Mouse (Mus musculus): ENCODE data around the gene Foxp1. TPM values are rescaled to one million over a fixed set of nuclear protein-coding genes. Genes with fewer than 3 reads are reported as not detected.

The Foxp1 gene
- polyA plus RNA-seq, 1 experiment from 2014 or later = 77.5 TPM

DNA sequence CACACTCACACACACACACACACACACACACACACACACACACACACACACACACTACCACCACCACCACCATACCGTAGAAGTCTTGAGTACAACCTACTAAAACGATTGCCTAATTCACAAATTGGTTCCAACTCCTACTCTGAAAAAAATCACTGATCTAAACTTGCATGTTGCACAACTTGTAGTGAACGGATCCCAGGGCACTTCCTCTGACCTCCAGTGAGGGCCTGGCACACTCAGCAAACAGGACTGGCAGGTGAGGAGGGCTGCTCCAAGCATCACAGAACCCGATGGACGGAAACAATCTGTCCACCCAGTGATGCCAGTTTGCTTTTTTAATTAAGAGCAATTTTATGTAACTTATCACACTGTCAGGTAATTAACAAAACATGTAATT lies 269.7 kb downstream of the Foxp1 start:
- Histone ChIP-seq H3K27me3 (no peaks in the 10 kb centered on the region), H3K9me3 (replicated peaks) (no peaks in the 10 kb centered on the region), H3K27ac (replicated peaks) (no peak overlapping the region), H3K9ac (no peak overlapping the region), H3K36me3 (no peaks in the 10 kb centered on the region), H3K4me3 (replicated peaks) (no peak overlapping the region), H3K4me1 (no peaks in the 10 kb centered on the region), H3K4me2 (replicated peaks) (no peak overlapping the region)
- ATAC-seq (ENCODE audit: insufficient number of reproducible peaks, low FRiP score, low TSS enrichment, low read depth) = no peak
- WGBS = 56% methylated on average over 5 of the region's 5 CpGs

GRCm38 (mm10) chr6:99251924-99252323 lies 270.6 kb downstream of the Foxp1 start:
- WGBS = 71% methylated on average over 4 of the region's 4 CpGs
- H3K9ac ChIP-seq = no peak overlapping the region
- no peak overlapping the region for H3K4me3 ChIP-seq (replicated peaks)
- no peaks in the 10 kb centered on the region for H3K36me3 ChIP-seq
- no peak overlapping the region for H3K4me2 ChIP-seq (replicated peaks)
- no peaks in the 10 kb centered on the region for H3K9me3 ChIP-seq (replicated peaks)
- no peaks in the 10 kb centered on the region for H3K27me3 ChIP-seq
- ATAC-seq (ENCODE audit: insufficient number of reproducible peaks, low FRiP score, low TSS enrichment, low read depth) = no peak
- no peak overlapping the region for H3K27ac ChIP-seq (replicated peaks)
- H3K4me1 ChIP-seq = no peaks in the 10 kb centered on the region

DNA sequence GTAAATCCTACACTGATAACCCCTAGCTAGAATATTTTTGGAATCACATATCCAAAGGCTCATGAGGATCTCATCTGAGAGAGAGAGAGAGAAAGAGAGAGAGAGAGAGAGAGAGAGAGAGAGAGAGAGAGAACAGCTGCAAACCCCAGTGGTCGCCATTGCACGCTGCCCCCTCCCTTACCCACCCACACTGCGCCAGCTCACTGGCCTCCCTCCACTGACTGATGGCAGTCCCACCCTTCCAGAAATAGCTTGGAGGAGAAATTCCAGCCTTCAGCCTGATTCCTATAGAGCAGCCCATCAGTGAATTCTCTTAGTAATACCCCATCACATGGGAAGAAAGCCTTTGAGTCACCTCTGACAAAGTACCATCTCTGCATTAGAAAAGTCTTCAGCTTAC lies 271.3 kb downstream of the Foxp1 start:
- ATAC-seq (ENCODE audit: insufficient number of reproducible peaks, low FRiP score, low TSS enrichment, low read depth) = no peak
- no peaks in the 10 kb centered on the region for H3K27me3 ChIP-seq
- no peak overlapping the region for H3K9ac ChIP-seq
- H3K4me1 ChIP-seq = no peaks in the 10 kb centered on the region
- no peaks in the 10 kb centered on the region for H3K36me3 ChIP-seq
- whole genome bisulfite sequencing = 72% methylated on average over 3 of the region's 3 CpGs
- H3K27ac ChIP-seq (replicated peaks) = no peak overlapping the region
- no peaks in the 10 kb centered on the region for H3K9me3 ChIP-seq (replicated peaks)
- no peak overlapping the region for H3K4me2 ChIP-seq (replicated peaks)
- no peak overlapping the region for H3K4me3 ChIP-seq (replicated peaks)

DNA sequence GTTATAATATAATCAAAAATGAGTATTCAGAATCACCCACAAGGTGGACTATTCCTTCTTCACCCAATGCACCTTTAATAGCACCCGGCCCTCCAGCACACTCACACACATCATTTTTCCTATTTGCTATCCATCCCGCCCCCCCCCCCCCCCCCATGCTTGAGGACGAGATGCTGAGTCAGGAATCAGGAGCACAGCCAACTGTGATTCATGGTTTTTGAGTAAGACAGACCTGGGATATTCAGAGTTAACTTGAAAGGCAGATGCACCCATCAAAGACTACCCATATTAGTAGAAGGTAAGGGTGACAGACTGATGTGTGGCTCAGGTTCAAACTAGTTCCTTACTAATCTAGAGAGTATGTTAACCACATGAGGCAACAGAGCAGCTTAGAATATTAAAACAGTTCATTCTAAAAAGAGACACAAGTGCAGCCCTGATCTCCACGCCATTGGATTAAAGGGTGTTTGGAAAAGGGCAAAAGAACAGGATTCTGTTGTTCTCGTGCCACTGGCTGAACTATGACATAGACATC lies 273.0 kb downstream of the Foxp1 start:
- H3K27ac ChIP-seq (replicated peaks) = no peak overlapping the region
- H3K4me3 ChIP-seq (replicated peaks) = no peak overlapping the region
- no peaks in the 10 kb centered on the region for H3K4me1 ChIP-seq
- 77% methylated on average over 5 of the region's 5 CpGs for WGBS
- no peaks in the 10 kb centered on the region for H3K9me3 ChIP-seq (replicated peaks)
- no peak overlapping the region for H3K9ac ChIP-seq
- no peak overlapping the region for H3K4me2 ChIP-seq (replicated peaks)
- no peak for ATAC-seq (ENCODE audit: insufficient number of reproducible peaks, low FRiP score, low TSS enrichment, low read depth)
- no peaks in the 10 kb centered on the region for H3K27me3 ChIP-seq
- H3K36me3 ChIP-seq = no peaks in the 10 kb centered on the region

- no peaks in the 10 kb centered on the region for H3K4me1 ChIP-seq
- H3K36me3 ChIP-seq = no peaks in the 10 kb centered on the region
- WGBS = 71% methylated on average over 8 of the region's 8 CpGs
- H3K27me3 ChIP-seq = no peaks in the 10 kb centered on the region
- H3K4me2 ChIP-seq (replicated peaks) = no peak overlapping the region
- H3K9me3 ChIP-seq (replicated peaks) = no peaks in the 10 kb centered on the region
- ATAC-seq (ENCODE audit: insufficient number of reproducible peaks, low FRiP score, low TSS enrichment, low read depth) = no peak
- no peak overlapping the region for H3K4me3 ChIP-seq (replicated peaks)
- no peak overlapping the region for H3K27ac ChIP-seq (replicated peaks)
- H3K9ac ChIP-seq = no peak overlapping the region
Observed at GRCm38 (mm10) chr6:99248396-99248795, 274.1 kb downstream of the Foxp1 start.

- no peak for ATAC-seq (ENCODE audit: insufficient number of reproducible peaks, low FRiP score, low TSS enrichment, low read depth)
- Histone ChIP-seq H3K4me3 (replicated peaks) (no peak overlapping the region), H3K9me3 (replicated peaks) (no peaks in the 10 kb centered on the region), H3K9ac (no peak overlapping the region), H3K27ac (replicated peaks) (no peak overlapping the region), H3K4me2 (replicated peaks) (no peak overlapping the region), H3K4me1 (no peaks in the 10 kb centered on the region), H3K27me3 (no peaks in the 10 kb centered on the region), H3K36me3 (no peaks in the 10 kb centered on the region)
- WGBS = 83% methylated on average over 10 of the region's 10 CpGs
Observed at GRCm38 (mm10) chr6:99241625-99242395, 280.7 kb downstream of the Foxp1 start.

DNA sequence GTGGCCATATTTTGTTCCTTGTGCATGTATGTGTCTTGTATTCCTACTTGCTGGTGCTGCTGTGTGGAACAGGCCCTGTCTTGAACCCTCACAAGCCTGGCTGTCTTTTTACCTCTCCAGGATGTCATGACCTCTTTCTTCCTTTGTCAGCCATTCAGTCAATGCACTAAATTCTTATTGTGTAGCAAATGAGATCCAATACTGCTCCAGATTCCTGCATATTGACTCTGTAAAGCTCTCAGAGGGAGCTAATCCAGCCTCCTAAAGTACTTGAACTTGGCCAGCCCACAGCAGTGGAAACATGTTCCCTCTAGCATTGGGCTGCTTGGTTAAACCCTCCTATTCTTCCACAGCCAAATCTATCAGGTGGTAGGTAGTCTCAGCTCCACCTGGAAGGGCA lies 281.8 kb downstream of the Foxp1 start:
- Histone ChIP-seq H3K4me2 (replicated peaks) (no peak overlapping the region), H3K9me3 (replicated peaks) (no peaks in the 10 kb centered on the region), H3K27ac (replicated peaks) (no peak overlapping the region), H3K4me1 (no peaks in the 10 kb centered on the region), H3K9ac (no peak overlapping the region), H3K27me3 (no peaks in the 10 kb centered on the region), H3K36me3 (no peaks in the 10 kb centered on the region), H3K4me3 (replicated peaks) (no peak overlapping the region)
- ATAC-seq (ENCODE audit: insufficient number of reproducible peaks, low FRiP score, low TSS enrichment, low read depth) = no peak

- 75% methylated on average over 8 of the region's 8 CpGs for WGBS
Observed at GRCm38 (mm10) chr6:99235588-99235987, 286.9 kb downstream of the Foxp1 start.

DNA sequence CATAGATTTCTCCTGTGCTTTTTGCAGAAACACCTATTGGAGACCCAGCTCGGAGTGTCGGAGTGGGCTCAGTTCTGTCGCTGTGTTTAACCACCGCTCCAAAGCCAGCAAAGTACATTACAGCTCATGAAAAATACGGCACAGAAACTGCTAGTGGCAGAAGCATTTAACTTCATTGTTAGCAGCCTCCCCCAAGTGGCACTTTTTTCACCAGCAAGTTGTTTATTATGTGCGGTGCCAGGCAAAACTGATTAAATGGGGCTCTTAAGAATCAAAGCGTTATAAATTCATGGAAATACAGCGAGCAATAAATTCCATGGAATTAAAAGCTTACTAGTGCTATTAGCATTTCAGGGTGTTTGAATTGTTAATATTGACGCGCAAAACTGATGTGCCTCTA lies 289.1 kb downstream of the Foxp1 start:
- Histone ChIP-seq H3K4me2 (replicated peaks) (no peak overlapping the region), H3K36me3 (no peaks in the 10 kb centered on the region), H3K4me3 (replicated peaks) (no peak overlapping the region), H3K4me1 (no peaks in the 10 kb centered on the region), H3K9me3 (replicated peaks) (no peaks in the 10 kb centered on the region), H3K9ac (no peak overlapping the region), H3K27me3 (no peaks in the 10 kb centered on the region), H3K27ac (replicated peaks) (no peak overlapping the region)
- 79% methylated on average over 10 of the region's 10 CpGs for WGBS
- ATAC-seq (ENCODE audit: insufficient number of reproducible peaks, low FRiP score, low TSS enrichment, low read depth) = no peak

More at GRCm38 (mm10) chr6:99235588-99235987, 286.9 kb downstream of the Foxp1 start:
- Histone ChIP-seq H3K4me1 (no peaks in the 10 kb centered on the region), H3K27me3 (no peaks in the 10 kb centered on the region), H3K4me2 (replicated peaks) (no peak overlapping the region), H3K9ac (no peak overlapping the region), H3K9me3 (replicated peaks) (no peaks in the 10 kb centered on the region), H3K27ac (replicated peaks) (no peak overlapping the region), H3K36me3 (no peaks in the 10 kb centered on the region), H3K4me3 (replicated peaks) (no peak overlapping the region)
- ATAC-seq (ENCODE audit: insufficient number of reproducible peaks, low FRiP score, low TSS enrichment, low read depth) = no peak

DNA sequence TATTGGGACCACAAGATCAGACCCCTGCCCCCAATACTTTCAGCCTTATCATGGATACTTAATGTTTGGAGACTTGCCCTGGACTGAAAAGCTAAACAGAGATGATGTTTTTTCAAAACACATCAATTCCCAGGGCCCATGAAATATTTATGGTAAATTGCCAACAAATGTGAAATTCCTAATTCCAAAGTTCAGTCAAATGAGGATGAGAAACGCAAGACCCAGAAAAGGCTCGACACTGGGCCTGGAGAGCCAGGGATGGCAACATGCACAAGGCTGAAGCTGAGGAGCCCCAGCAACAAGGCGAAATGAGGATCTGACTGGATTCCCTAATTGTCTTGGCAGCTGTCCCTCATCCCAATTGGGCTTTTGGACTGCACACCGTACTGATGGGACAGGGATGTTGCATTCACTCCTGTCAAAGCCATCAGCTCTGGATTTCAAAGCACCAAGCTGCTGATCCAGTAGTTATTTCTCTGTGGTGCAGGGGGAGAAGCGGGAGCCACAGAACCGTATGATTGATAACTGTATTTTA lies 294.1 kb downstream of the Foxp1 start:
- H3K4me1 ChIP-seq = no peaks in the 10 kb centered on the region
- WGBS = 66% methylated on average over 6 of the region's 6 CpGs
- ATAC-seq (ENCODE audit: insufficient number of reproducible peaks, low FRiP score, low TSS enrichment, low read depth) = no peak

GRCm38 (mm10) chr6:99221147-99221546 lies 301.4 kb downstream of the Foxp1 start:
- no peaks in the 10 kb centered on the region for H3K36me3 ChIP-seq
- H3K27me3 ChIP-seq = no peaks in the 10 kb centered on the region
- no peak for ATAC-seq (ENCODE audit: insufficient number of reproducible peaks, low FRiP score, low TSS enrichment, low read depth)
- H3K27ac ChIP-seq (replicated peaks) = no peak overlapping the region
- no peak overlapping the region for H3K4me2 ChIP-seq (replicated peaks)
- WGBS = 87% methylated on average over 5 of the region's 5 CpGs
- H3K9me3 ChIP-seq (replicated peaks) = no peaks in the 10 kb centered on the region
- H3K9ac ChIP-seq = no peak overlapping the region
- no peak overlapping the region for H3K4me3 ChIP-seq (replicated peaks)
- H3K4me1 ChIP-seq = no peaks in the 10 kb centered on the region

More for the DNA sequence above, 294.1 kb downstream of the Foxp1 start:
- H3K9ac ChIP-seq = no peak overlapping the region
- no peaks in the 10 kb centered on the region for H3K9me3 ChIP-seq (replicated peaks)
- H3K27ac ChIP-seq (replicated peaks) = no peak overlapping the region
- H3K4me3 ChIP-seq (replicated peaks) = no peak overlapping the region
- H3K36me3 ChIP-seq = no peaks in the 10 kb centered on the region
- no peaks in the 10 kb centered on the region for H3K27me3 ChIP-seq
- H3K4me2 ChIP-seq (replicated peaks) = no peak overlapping the region

DNA sequence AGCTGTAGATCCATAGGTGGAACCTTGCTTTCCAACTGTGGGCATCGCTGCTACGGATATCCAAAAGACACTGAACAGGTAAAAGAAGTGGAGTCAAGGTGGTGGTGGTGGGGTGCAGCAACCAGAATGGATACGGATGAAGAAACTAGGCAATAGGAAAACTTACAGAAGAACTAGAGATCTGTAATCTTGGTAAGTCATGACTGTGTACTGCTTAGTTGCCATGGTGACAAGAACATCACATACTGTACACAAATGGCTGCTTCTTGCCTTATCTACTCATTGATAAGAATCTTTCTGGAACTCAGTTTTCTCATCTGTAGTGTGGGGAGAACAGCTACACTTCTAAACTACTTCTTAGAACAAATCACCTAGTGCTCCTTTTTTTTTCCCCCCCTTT lies 302.0 kb downstream of the Foxp1 start:
- H3K9ac ChIP-seq = no peak overlapping the region
- H3K4me2 ChIP-seq (replicated peaks) = no peak overlapping the region
- H3K27me3 ChIP-seq = no peaks in the 10 kb centered on the region
- H3K36me3 ChIP-seq = no peaks in the 10 kb centered on the region
- no peaks in the 10 kb centered on the region for H3K4me1 ChIP-seq
- whole genome bisulfite sequencing = 91% methylated on average over 3 of the region's 3 CpGs
- H3K4me3 ChIP-seq (replicated peaks) = no peak overlapping the region
- no peak for ATAC-seq (ENCODE audit: insufficient number of reproducible peaks, low FRiP score, low TSS enrichment, low read depth)
- no peak overlapping the region for H3K27ac ChIP-seq (replicated peaks)
- H3K9me3 ChIP-seq (replicated peaks) = no peaks in the 10 kb centered on the region
